Mouse (Mus musculus) forebrain, embryonic 16.5 days (tissue): ENCODE measurements at regions not wholly inside any gene's neighbourhood (a gene's known extent, or its start where the extent isn't known, plus 50 kb on each side); places are given as distances from the start of the nearest gene placed in this dataset.

Source experiments
- ATAC-seq: fragments of 200-750 bp; cut with Nextera tagmentation; 2 replicates; pipeline ENCODE4 v1.8.0; 2017; ENCODE audit warnings: mild to moderate bottlenecking, moderate library complexity
- H3K27ac ChIP-seq: fragments of 300-500 bp; sonication (generic); 2 replicates; pipeline ENCODE4 v1.5.1; 2014; ENCODE audit warnings: low read length, control low read depth
- H3K27me3 ChIP-seq: fragments of 300-500 bp; sonication (generic); replicated peaks from 2 replicates; pipeline ENCODE4 v1.6.1; 2014; ENCODE audit warnings: low read length; ENCODE audit not compliant: control insufficient read depth, insufficient read depth
- H3K36me3 ChIP-seq: fragments of 300-500 bp; sonication (generic); 2 replicates; pipeline ENCODE4 v1.6.1; 2014; ENCODE audit not compliant: control insufficient read depth, insufficient read depth
- H3K4me1 ChIP-seq: fragments of 300-500 bp; sonication (generic); replicated peaks from 2 replicates; pipeline ENCODE4 v1.6.1; 2014; ENCODE audit warnings: low read length; ENCODE audit not compliant: control insufficient read depth, insufficient read depth
- H3K4me2 ChIP-seq: fragments of 300-500 bp; sonication (generic); 2 replicates; pipeline ENCODE4 v1.6.1; 2014; ENCODE audit warnings: mild to moderate bottlenecking, low read length, control low read depth
- H3K4me3 ChIP-seq: fragments of 300-500 bp; sonication (generic); replicated peaks from 2 replicates; pipeline ENCODE4 v1.5.1; 2014; ENCODE audit warnings: mild to moderate bottlenecking, low read length, control low read depth
- H3K9ac ChIP-seq: fragments of 300-500 bp; sonication (generic); replicated peaks from 2 replicates; pipeline ENCODE4 v1.6.1; 2014; ENCODE audit warnings: low read depth, low read length, control low read depth
- H3K9me3 ChIP-seq: fragments of 300-500 bp; sonication (generic); 2 replicates; pipeline ENCODE4 v1.6.1; 2016; ENCODE audit warnings: low read length; ENCODE audit not compliant: control insufficient read depth
- WGBS: fragments of 180-500 bp; shearing (Covaris S2); extraction: QIAGEN DNeasy Blood & Tissue Kit; methylation state at CpG from one replicate; pipeline ENCODE4 v1.1.7; 2014; 5-methylcytosine and 5-hydroxymethylcytosine counted together

DNA sequence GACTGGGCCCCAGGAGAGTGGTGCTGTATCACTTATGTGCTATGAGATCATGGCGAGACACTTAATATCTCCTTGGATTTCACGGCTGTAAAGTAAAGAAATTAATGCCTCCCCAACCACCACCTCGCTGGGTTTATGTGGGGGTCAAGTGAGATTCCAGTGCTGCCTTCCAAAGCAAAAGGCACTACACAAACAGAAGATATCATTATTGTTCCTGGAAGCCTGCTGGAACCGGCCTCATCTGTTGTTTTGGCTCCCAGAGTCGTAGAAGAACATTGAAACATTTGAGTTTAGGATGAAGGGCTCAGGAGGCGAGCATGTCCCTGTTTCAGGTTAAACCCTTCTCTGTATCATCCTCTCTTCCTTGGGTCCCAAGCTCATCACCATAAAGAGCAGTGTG is 116.6 kb downstream of the Gpbp1 start:
- H3K36me3 ChIP-seq = no peaks in the 10 kb centered on the region
- H3K27me3 ChIP-seq = no peaks in the 10 kb centered on the region
- H3K4me1 ChIP-seq = no peaks in the 10 kb centered on the region
- no peaks in the 10 kb centered on the region for H3K9me3 ChIP-seq
- no peak overlapping the region for H3K27ac ChIP-seq
- no peak overlapping the region for H3K4me2 ChIP-seq
- no peak overlapping the region for H3K9ac ChIP-seq
- no peak for ATAC-seq
- H3K4me3 ChIP-seq = no peak overlapping the region
- WGBS = 78% methylated on average over 6 of the region's 6 CpGs

- 33% methylated on average over 1 of the region's 1 CpGs for WGBS
- no peak for ATAC-seq
- no peaks in the 10 kb centered on the region for H3K27me3 ChIP-seq
Observed at GRCm38 (mm10) chr13:111373801-111374200, 116.1 kb downstream of the Gpbp1 start.

More at GRCm38 (mm10) chr13:111373801-111374200, 116.1 kb downstream of the Gpbp1 start:
- Histone ChIP-seq H3K4me2 (no peak overlapping the region), H3K9me3 (no peaks in the 10 kb centered on the region), H3K36me3 (no peaks in the 10 kb centered on the region), H3K9ac (no peak overlapping the region), H3K4me3 (no peak overlapping the region), H3K27ac (no peak overlapping the region), H3K4me1 (no peaks in the 10 kb centered on the region)
